9 mouse cellular contexts compared by ENCODE assay signal in genomic region chr19:6291117-6291781, GRCm38 (mm10). TPM values are rescaled to one million over a fixed set of nuclear protein-coding genes. Genes with fewer than 3 reads are reported as not detected.
DNase-seq lines count a peak whose midpoint lies in the region; ATAC-seq and TF ChIP-seq lines count a peak whose summit lies in the region.
"Had no signal": no experiment of that assay in that cellular context is flagged by ENCODE, and none has a peak within 500 bp of the region (broad histone marks: within the 10 kb centered on the region; RNA-seq: fewer than 3 reads in every experiment).

No protein-coding gene starts in this region.

- H3K9me3 ChIP-seq in hindbrain, postnatal 0 days (ENCODE audit: low read length): no peaks in the 10 kb centered on the region
- H3K9me3 ChIP-seq in liver, embryonic 15.5 days (replicated peaks): no peaks in the 10 kb centered on the region

- no peak overlapping the region for H3K4me2 ChIP-seq in hindbrain, postnatal 0 days (ENCODE audit: low read depth, low read length)
- H3K4me2 ChIP-seq in liver, embryonic 15.5 days: peak overlapping the region; percentile 7

- no peak for TF ChIP-seq CTCF in left cerebral cortex, adult 2 months (IDR thresholded peaks at IDR 0.05)
- TF ChIP-seq CTCF in hindbrain, postnatal 0 days (IDR thresholded peaks at IDR 0.05; ENCODE audit: low read depth): no peak

- WGBS in hindbrain, postnatal 0 days: 70% methylated on average over 10 of the region's 10 CpGs
- 42% methylated on average over 10 of the region's 10 CpGs for WGBS in liver, embryonic 15.5 days (ENCODE audit: insufficient replicate concordance)

- intact Hi-C loops in left cerebral cortex, adult 2 months (cut with DNase I): no loop called here

- no peak for DNase-seq in left cerebral cortex, adult 2 months (ENCODE audit: extremely low spot score in 1 of 2, low spot score in 2 of 2)
- DNase-seq in left cerebral cortex, adult 8-10 months (ENCODE audit: low spot score in 2 of 2): no peak
- peak; percentile 74 to 79 for DNase-seq in cerebellum, postnatal 36 days
- no peak for DNase-seq in hindbrain, postnatal 0 days (ENCODE audit: low spot score)
- DNase-seq in retina, embryonic 14.5 days (ENCODE audit: low spot score): no peak
- DNase-seq in embryo, embryonic 9.5 days (ENCODE audit: extremely low spot score): no peak
- DNase-seq in thymus, postnatal 0 days (ENCODE audit: low spot score): no peak

- H3K27me3 ChIP-seq in hindbrain, postnatal 0 days (ENCODE audit: insufficient read depth, low read length): no peaks in the 10 kb centered on the region
- no peaks in the 10 kb centered on the region for H3K27me3 ChIP-seq in liver, embryonic 15.5 days
- H3K27me3 ChIP-seq: Patski had no signal

- H3K36me3 ChIP-seq in hindbrain, postnatal 0 days (ENCODE audit: insufficient read depth, low read length): peaks cover 17% of the 10 kb centered on the region
- H3K36me3 ChIP-seq in liver, embryonic 15.5 days (replicated peaks): peaks cover 74% of the 10 kb centered on the region

- H3K9ac ChIP-seq in hindbrain, postnatal 0 days (replicated peaks; ENCODE audit: low read length): no peak overlapping the region
- peak overlapping the region; percentile 39 for H3K9ac ChIP-seq in liver, embryonic 15.5 days

- no peak overlapping the region for H3K4me3 ChIP-seq in left cerebral cortex, adult 2 months
- no peak overlapping the region for H3K4me3 ChIP-seq in hindbrain, postnatal 0 days (ENCODE audit: low read length)
- H3K4me3 ChIP-seq in liver, embryonic 15.5 days (replicated peaks): no peak overlapping the region

- peak overlapping the region; percentile 24; the same call in 1 of the 2 replicates for H3K27ac ChIP-seq in left cerebral cortex, adult 2 months
- H3K27ac ChIP-seq in hindbrain, postnatal 0 days: peak overlapping the region; percentile 41; the same call in 1 of the 2 replicates
- peak overlapping the region; percentile 78 for H3K27ac ChIP-seq in liver, embryonic 15.5 days (replicated peaks)

- H3K4me1 ChIP-seq in hindbrain, postnatal 0 days (ENCODE audit: insufficient read depth, low read length): no peaks in the 10 kb centered on the region; the same call in 1 of the 2 replicates
- peaks cover 85% of the 10 kb centered on the region for H3K4me1 ChIP-seq in liver, embryonic 15.5 days (replicated peaks)

- ATAC-seq in hindbrain, postnatal 0 days: no peak; the same call in 1 of the 2 replicates
- peak; percentile 65 for ATAC-seq in liver, embryonic 15.5 days (ENCODE audit: insufficient read depth)
- ATAC-seq: Patski had no signal

RNA-seq across cellular contexts. Expression of gene Ehd1, which starts 14.7 kb away (rescaled TPM):
- 10 to 100 TPM; 36.4 to 43.5 TPM for total RNA-seq in left cerebral cortex, adult 2 months (2021)
- total RNA-seq in left cerebral cortex, adult 8-10 months (2022): 10 to 100 TPM; 31.0 to 36.8 (median 35.8) TPM
- total RNA-seq in hindbrain, postnatal 0 days (2014; rRNA removed): 127 and 135 TPM in 2 replicates
- polyA plus RNA-seq in hindbrain, postnatal 0 days (2015; fragmentation: Nextera tagmentation; extraction: Ambion mirVana): 76.5 and 77.5 TPM in 2 replicates
- polyA plus RNA-seq in liver, embryonic 15.5 days (2015; fragmentation: Nextera tagmentation; extraction: Ambion mirVana): 64.0 and 69.3 TPM in 2 replicates
- polyA plus RNA-seq in thymus, postnatal 0 days (2015; fragmentation: Nextera tagmentation; extraction: Ambion mirVana): 29.5 and 29.9 TPM in 2 replicates

RNA-seq across cellular contexts. Expression of gene Cdc42bpg, which starts 15.0 kb away (rescaled TPM):
- 1 to 10 TPM; 3.4 to 4.1 TPM for total RNA-seq in left cerebral cortex, adult 2 months (2021)
- 1 to 10 TPM; 5.4 to 7.4 (median 5.5) TPM for total RNA-seq in left cerebral cortex, adult 8-10 months (2022)
- 3.1 and 6.0 TPM in 2 replicates for total RNA-seq in hindbrain, postnatal 0 days (2014; rRNA removed)
- polyA plus RNA-seq in hindbrain, postnatal 0 days (2015; fragmentation: Nextera tagmentation; extraction: Ambion mirVana): 0.29 and 0.33 TPM in 2 replicates
- polyA plus RNA-seq in liver, embryonic 15.5 days (2015; fragmentation: Nextera tagmentation; extraction: Ambion mirVana): 0.21 and 0.38 TPM in 2 replicates
- polyA plus RNA-seq in thymus, postnatal 0 days (2015; fragmentation: Nextera tagmentation; extraction: Ambion mirVana): 0.37 and 0.52 TPM in 2 replicates

RNA-seq across cellular contexts. Expression of gene Men1, which starts 43.5 kb away (rescaled TPM):
- total RNA-seq in left cerebral cortex, adult 2 months (2021): 10 to 100 TPM; 64.7 to 72.5 TPM
- 10 to 100 TPM; 58.9 to 66.9 (median 62.6) TPM for total RNA-seq in left cerebral cortex, adult 8-10 months (2022)
- 69.6 and 93.4 TPM in 2 replicates for total RNA-seq in hindbrain, postnatal 0 days (2014; rRNA removed)
- polyA plus RNA-seq in hindbrain, postnatal 0 days (2015; fragmentation: Nextera tagmentation; extraction: Ambion mirVana): 57.8 and 59.5 TPM in 2 replicates
- polyA plus RNA-seq in liver, embryonic 15.5 days (2015; fragmentation: Nextera tagmentation; extraction: Ambion mirVana): 25.1 and 25.4 TPM in 2 replicates
- polyA plus RNA-seq in thymus, postnatal 0 days (2015; fragmentation: Nextera tagmentation; extraction: Ambion mirVana): 54.0 and 54.2 TPM in 2 replicates

RNA-seq across cellular contexts. Expression of gene Map4k2, which starts 49.7 kb away (rescaled TPM):
- total RNA-seq in left cerebral cortex, adult 2 months (2021): 100 to 1,000 TPM in 1 of 2 experiments, 10 to 100 TPM in 1; 94.9 to 108 TPM
- total RNA-seq in left cerebral cortex, adult 8-10 months (2022): 100 to 1,000 TPM in 2 of 4 experiments, 10 to 100 TPM in 2; 91.7 to 111 (median 101) TPM
- total RNA-seq in hindbrain, postnatal 0 days (2014; rRNA removed): 102 TPM in 2 replicates
- 18.6 and 21.4 TPM in 2 replicates for polyA plus RNA-seq in hindbrain, postnatal 0 days (2015; fragmentation: Nextera tagmentation; extraction: Ambion mirVana)
- polyA plus RNA-seq in liver, embryonic 15.5 days (2015; fragmentation: Nextera tagmentation; extraction: Ambion mirVana): 7.7 and 9.1 TPM in 2 replicates
- 49.6 and 57.3 TPM in 2 replicates for polyA plus RNA-seq in thymus, postnatal 0 days (2015; fragmentation: Nextera tagmentation; extraction: Ambion mirVana)

RNA-seq across cellular contexts. Expression of gene Atg2a, which starts 49.8 kb away (rescaled TPM):
- total RNA-seq in left cerebral cortex, adult 2 months (2021): 10 to 100 TPM; 37.4 to 40.1 TPM
- 10 to 100 TPM; 31.8 to 35.7 (median 35.4) TPM for total RNA-seq in left cerebral cortex, adult 8-10 months (2022)
- total RNA-seq in hindbrain, postnatal 0 days (2014; rRNA removed): 38.7 and 43.4 TPM in 2 replicates
- 7.6 and 8.9 TPM in 2 replicates for polyA plus RNA-seq in hindbrain, postnatal 0 days (2015; fragmentation: Nextera tagmentation; extraction: Ambion mirVana)
- polyA plus RNA-seq in liver, embryonic 15.5 days (2015; fragmentation: Nextera tagmentation; extraction: Ambion mirVana): 4.7 and 5.8 TPM in 2 replicates
- 5.6 and 6.5 TPM in 2 replicates for polyA plus RNA-seq in thymus, postnatal 0 days (2015; fragmentation: Nextera tagmentation; extraction: Ambion mirVana)

Comparison
In these comparisons a context has a peak if more than half of its experiments do, and no peak if none do; other contexts are left out.
1. DNase-seq: peak in cerebellum, postnatal 36 days (2 of 2); none in left cerebral cortex, adult 2 months (0 of 2), left cerebral cortex, adult 8-10 months (0 of 2), hindbrain, postnatal 0 days (single experiment), retina, embryonic 14.5 days (single experiment), embryo, embryonic 9.5 days (single experiment) and thymus, postnatal 0 days (single experiment).
2. H3K27ac ChIP-seq: peak in every context shown above with its lines; median percentile 78 in liver, embryonic 15.5 days; 41 in hindbrain, postnatal 0 days; 24 in left cerebral cortex, adult 2 months.